Mouse (Mus musculus): ENCODE data around the gene Shisa6. TPM values are rescaled to one million over a fixed set of nuclear protein-coding genes. Genes with fewer than 3 reads are reported as not detected.

The Shisa6 gene
- polyA plus RNA-seq, 1 experiment: 0.63 TPM

DNA sequence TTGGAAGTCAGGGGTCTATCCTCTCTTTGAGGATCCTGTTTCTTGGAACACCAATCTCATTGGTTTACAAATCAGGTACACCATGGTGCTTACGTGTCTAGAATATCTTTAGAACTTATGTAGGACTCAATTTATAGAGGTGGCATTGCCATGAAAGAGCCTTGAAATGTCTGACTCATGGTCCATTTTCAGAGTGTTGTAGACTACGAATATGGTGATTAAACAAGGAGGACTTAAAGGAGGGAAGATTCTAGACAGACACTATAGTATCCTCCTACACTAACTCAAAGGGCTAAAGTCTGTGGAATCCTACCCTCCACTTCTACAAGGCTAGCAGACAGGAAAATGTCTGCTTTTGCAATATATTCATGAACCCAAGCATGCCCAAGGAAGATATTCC, 265.6 kb downstream of the Shisa6 start:
- H3K27ac ChIP-seq (ENCODE audit: insufficient read depth, low read length): no peak overlapping the region
- TF ChIP-seq CTCF (IDR thresholded peaks at IDR 0.05; ENCODE audit: extremely low read depth, insufficient read depth, insufficient read length, insufficient replicate concordance) (no peak), POLR2A (IDR thresholded peaks at IDR 0.05; ENCODE audit: low read depth, low read length) (no peak)
- 75% methylated on average over 2 of the region's 2 CpGs for WGBS
- no peaks in the 10 kb centered on the region for H3K27me3 ChIP-seq (ENCODE audit: control insufficient read depth, insufficient read depth, low read length)
- H3K4me3 ChIP-seq (ENCODE audit: extremely low read depth, insufficient read depth, insufficient read length): no peak overlapping the region
- no peaks in the 10 kb centered on the region for H3K36me3 ChIP-seq (ENCODE audit: control insufficient read depth, insufficient read depth, low read length)
- DNase-seq (ENCODE audit: low read depth in 1 of 2, low spot score in 2 of 2): no peak
- no peaks in the 10 kb centered on the region for H3K4me1 ChIP-seq (ENCODE audit: control insufficient read depth, insufficient read depth, insufficient read length)

DNA sequence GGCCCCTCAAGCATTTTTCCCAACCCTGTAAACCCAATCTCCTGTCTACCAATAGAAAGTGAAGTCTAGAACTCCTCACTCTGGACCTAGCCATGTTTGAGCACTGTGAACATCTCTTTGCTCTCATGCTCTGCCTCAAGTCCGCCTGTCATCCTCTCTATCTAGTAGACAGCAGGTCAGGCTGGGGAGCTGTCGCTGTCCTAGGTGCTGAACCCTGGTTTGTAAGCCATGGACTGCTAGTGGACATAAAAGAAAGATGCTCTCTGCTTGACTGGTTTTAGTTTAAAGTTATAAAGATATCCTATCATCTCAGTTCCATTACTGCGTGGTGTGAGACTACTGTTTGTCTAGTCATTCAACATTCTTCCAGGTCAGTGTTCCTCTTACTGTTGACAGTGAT, 266.9 kb downstream of the Shisa6 start:
- TF ChIP-seq POLR2A (IDR thresholded peaks at IDR 0.05; ENCODE audit: low read depth, low read length): no peak
- no peak for TF ChIP-seq CTCF (IDR thresholded peaks at IDR 0.05; ENCODE audit: extremely low read depth, insufficient read depth, insufficient read length, insufficient replicate concordance)
- Histone ChIP-seq H3K27ac (ENCODE audit: insufficient read depth, low read length) (no peak overlapping the region), H3K27me3 (ENCODE audit: control insufficient read depth, insufficient read depth, low read length) (no peaks in the 10 kb centered on the region), H3K36me3 (ENCODE audit: control insufficient read depth, insufficient read depth, low read length) (no peaks in the 10 kb centered on the region), H3K4me3 (ENCODE audit: extremely low read depth, insufficient read depth, insufficient read length) (no peak overlapping the region), H3K4me1 (ENCODE audit: control insufficient read depth, insufficient read depth, insufficient read length) (no peaks in the 10 kb centered on the region)
- WGBS: 24% methylated on average over 3 of the region's 3 CpGs
- DNase-seq (ENCODE audit: low read depth in 1 of 2, low spot score in 2 of 2): no peak

DNA sequence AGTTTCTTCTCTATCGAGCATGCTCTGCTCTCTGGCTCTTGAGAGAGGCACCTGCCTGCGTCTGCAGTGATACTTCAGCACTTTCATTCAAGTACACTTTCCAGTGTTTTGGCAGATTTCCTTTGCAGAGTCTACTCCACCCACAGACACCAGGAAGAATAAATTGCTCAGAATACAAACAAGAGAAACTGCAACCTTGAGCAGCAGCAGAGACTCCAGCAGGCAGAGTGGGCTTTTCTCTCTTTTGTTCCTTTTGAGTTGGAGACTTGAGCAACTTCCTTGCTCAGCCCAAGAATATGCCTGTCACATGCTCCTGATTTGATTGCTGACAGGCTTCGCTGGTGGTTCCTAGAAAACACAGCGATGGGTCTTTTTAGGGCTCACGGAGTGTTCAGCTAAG, 278.6 kb downstream of the Shisa6 start:
- no peaks in the 10 kb centered on the region for H3K36me3 ChIP-seq (ENCODE audit: control insufficient read depth, insufficient read depth, low read length)
- H3K4me1 ChIP-seq (ENCODE audit: control insufficient read depth, insufficient read depth, insufficient read length): no peaks in the 10 kb centered on the region
- H3K27me3 ChIP-seq (ENCODE audit: control insufficient read depth, insufficient read depth, low read length): no peaks in the 10 kb centered on the region
- no peak overlapping the region for H3K4me3 ChIP-seq (ENCODE audit: extremely low read depth, insufficient read depth, insufficient read length)
- TF ChIP-seq CTCF (IDR thresholded peaks at IDR 0.05; ENCODE audit: extremely low read depth, insufficient read depth, insufficient read length, insufficient replicate concordance) (no peak), POLR2A (IDR thresholded peaks at IDR 0.05; ENCODE audit: low read depth, low read length) (no peak)
- WGBS: 80% methylated on average over 5 of the region's 5 CpGs
- no peak overlapping the region for H3K27ac ChIP-seq (ENCODE audit: insufficient read depth, low read length)
- DNase-seq (ENCODE audit: low read depth in 1 of 2, low spot score in 2 of 2): no peak

DNA sequence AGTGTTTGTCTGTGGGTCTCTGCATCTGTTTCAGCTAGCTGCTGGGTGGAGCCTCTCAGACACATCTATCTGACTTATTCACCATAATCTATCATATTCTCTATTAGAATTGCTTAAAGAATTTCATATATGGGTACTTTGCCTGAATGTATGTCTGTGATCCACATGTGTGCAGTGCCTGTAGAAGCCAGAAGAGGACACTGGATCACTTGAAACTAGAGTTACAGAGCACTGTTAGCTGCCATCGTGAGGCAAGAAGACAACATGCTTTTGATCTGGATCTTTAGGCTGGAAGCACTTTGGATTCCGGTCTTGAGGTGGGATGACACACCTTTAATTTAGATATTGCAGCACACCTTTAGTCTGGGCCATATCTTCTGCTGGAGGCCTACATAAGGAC, 289.2 kb downstream of the Shisa6 start:
- no peak for TF ChIP-seq POLR2A (IDR thresholded peaks at IDR 0.05; ENCODE audit: low read depth, low read length)
- no peak for TF ChIP-seq CTCF (IDR thresholded peaks at IDR 0.05; ENCODE audit: extremely low read depth, insufficient read depth, insufficient read length, insufficient replicate concordance)
- Histone ChIP-seq H3K4me1 (ENCODE audit: control insufficient read depth, insufficient read depth, insufficient read length) (no peaks in the 10 kb centered on the region), H3K4me3 (ENCODE audit: extremely low read depth, insufficient read depth, insufficient read length) (no peak overlapping the region), H3K27ac (ENCODE audit: insufficient read depth, low read length) (no peak overlapping the region), H3K27me3 (ENCODE audit: control insufficient read depth, insufficient read depth, low read length) (no peaks in the 10 kb centered on the region), H3K36me3 (ENCODE audit: control insufficient read depth, insufficient read depth, low read length) (no peaks in the 10 kb centered on the region)
- WGBS: 65% methylated on average over 2 of the region's 2 CpGs
- no peak for DNase-seq (ENCODE audit: low read depth in 1 of 2, low spot score in 2 of 2)

DNA sequence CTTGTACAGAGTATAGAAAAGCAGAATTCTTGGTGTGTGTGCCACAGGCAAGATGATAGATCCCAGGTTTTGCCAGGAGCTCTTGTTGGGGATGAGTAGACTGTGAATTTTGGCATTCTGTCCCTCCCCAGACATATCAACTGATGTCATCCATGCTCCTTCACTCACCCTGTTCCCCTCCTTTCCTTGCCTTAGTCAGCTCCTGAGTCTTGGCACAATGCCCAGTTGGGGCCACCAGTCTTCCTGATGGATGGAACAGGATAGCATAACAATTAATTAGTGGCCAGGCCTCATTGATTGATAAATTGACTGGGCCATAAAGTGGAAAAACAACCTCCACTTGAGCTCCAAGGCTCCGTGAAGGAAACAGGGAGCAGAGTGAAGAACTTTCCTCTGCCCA, 292.9 kb downstream of the Shisa6 start:
- no peak overlapping the region for H3K27ac ChIP-seq (ENCODE audit: insufficient read depth, low read length)

DNA sequence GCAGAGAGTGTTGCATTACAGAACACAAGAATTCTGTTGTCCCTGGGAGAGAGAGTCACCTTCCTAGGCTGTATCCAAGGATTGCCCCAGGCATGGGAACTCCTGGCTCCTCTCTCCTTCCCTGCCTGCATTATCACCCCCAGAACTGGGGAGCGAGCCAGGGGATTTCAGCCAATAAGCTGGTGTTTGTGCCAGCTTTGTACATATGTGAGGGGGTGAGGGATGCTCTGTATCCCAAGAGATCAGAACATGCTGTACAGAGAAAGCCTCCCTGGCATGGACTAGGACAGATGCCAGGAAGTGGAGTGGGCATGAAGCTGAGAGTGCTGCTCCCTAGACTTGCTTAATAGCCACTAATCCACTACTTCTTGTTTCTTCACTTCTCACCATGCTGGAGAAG, 303.6 kb downstream of the Shisa6 start:
- 82% methylated on average over 1 of the region's 1 CpGs for WGBS
- Histone ChIP-seq H3K36me3 (ENCODE audit: control insufficient read depth, insufficient read depth, low read length) (no peaks in the 10 kb centered on the region), H3K27ac (ENCODE audit: insufficient read depth, low read length) (no peak overlapping the region), H3K27me3 (ENCODE audit: control insufficient read depth, insufficient read depth, low read length) (no peaks in the 10 kb centered on the region), H3K4me3 (ENCODE audit: extremely low read depth, insufficient read depth, insufficient read length) (no peak overlapping the region), H3K4me1 (ENCODE audit: control insufficient read depth, insufficient read depth, insufficient read length) (no peaks in the 10 kb centered on the region)
- no peak for DNase-seq (ENCODE audit: low read depth in 1 of 2, low spot score in 2 of 2)
- TF ChIP-seq POLR2A (IDR thresholded peaks at IDR 0.05; ENCODE audit: low read depth, low read length) (no peak), CTCF (IDR thresholded peaks at IDR 0.05; ENCODE audit: extremely low read depth, insufficient read depth, insufficient read length, insufficient replicate concordance) (no peak)

More for the DNA sequence above, 292.9 kb downstream of the Shisa6 start:
- H3K4me1 ChIP-seq (ENCODE audit: control insufficient read depth, insufficient read depth, insufficient read length): no peaks in the 10 kb centered on the region
- H3K36me3 ChIP-seq (ENCODE audit: control insufficient read depth, insufficient read depth, low read length): no peaks in the 10 kb centered on the region
- H3K4me3 ChIP-seq (ENCODE audit: extremely low read depth, insufficient read depth, insufficient read length): no peak overlapping the region
- WGBS: 53% methylated on average over 1 of the region's 1 CpGs
- no peak for TF ChIP-seq CTCF (IDR thresholded peaks at IDR 0.05; ENCODE audit: extremely low read depth, insufficient read depth, insufficient read length, insufficient replicate concordance)
- TF ChIP-seq POLR2A (IDR thresholded peaks at IDR 0.05; ENCODE audit: low read depth, low read length): no peak
- no peak for DNase-seq (ENCODE audit: low read depth in 1 of 2, low spot score in 2 of 2)
- H3K27me3 ChIP-seq (ENCODE audit: control insufficient read depth, insufficient read depth, low read length): no peaks in the 10 kb centered on the region

DNA sequence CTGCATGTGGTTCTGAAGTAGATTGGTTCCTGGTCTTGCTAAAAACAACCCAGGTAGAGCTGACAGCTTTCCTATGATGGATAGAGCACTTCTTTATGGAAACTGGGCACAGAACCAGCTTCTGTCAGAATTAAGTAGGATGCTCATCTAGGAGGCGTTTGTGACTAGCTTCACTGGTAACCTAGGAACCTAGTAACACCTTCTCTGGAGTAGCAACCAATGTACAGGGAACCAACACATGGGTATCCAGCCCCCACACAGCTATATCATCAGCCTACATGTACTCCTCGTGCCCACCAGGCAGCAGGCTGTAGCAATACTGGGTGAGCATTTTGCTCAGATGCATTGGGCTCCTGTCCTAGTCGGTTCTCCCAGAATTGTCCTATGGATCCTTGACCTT, 307.3 kb downstream of the Shisa6 start:
- Histone ChIP-seq H3K36me3 (ENCODE audit: control insufficient read depth, insufficient read depth, low read length) (no peaks in the 10 kb centered on the region), H3K4me3 (ENCODE audit: extremely low read depth, insufficient read depth, insufficient read length) (no peak overlapping the region), H3K27me3 (ENCODE audit: control insufficient read depth, insufficient read depth, low read length) (no peaks in the 10 kb centered on the region), H3K4me1 (ENCODE audit: control insufficient read depth, insufficient read depth, insufficient read length) (no peaks in the 10 kb centered on the region), H3K27ac (ENCODE audit: insufficient read depth, low read length) (no peak overlapping the region)
- TF ChIP-seq POLR2A (IDR thresholded peaks at IDR 0.05; ENCODE audit: low read depth, low read length) (no peak), CTCF (IDR thresholded peaks at IDR 0.05; ENCODE audit: extremely low read depth, insufficient read depth, insufficient read length, insufficient replicate concordance) (no peak)
- no peak for DNase-seq (ENCODE audit: low read depth in 1 of 2, low spot score in 2 of 2)
- 79% methylated on average over 3 of the region's 3 CpGs for WGBS

All from spleen, adult 2 months (tissue).